Mouse (Mus musculus) heart, adult 2 months (tissue): Measurements from ENCODE around the gene Fat3.

Experiments used
- CTCF ChIP-seq: fragments of 200-600 bp; IDR thresholded peaks from 2 replicates; pipeline ENCODE4 v1.8.1; 2022; ENCODE audit warnings: antibody characterized with exemption, mild to moderate bottlenecking, moderate library complexity
- EP300 ChIP-seq: fragments of 200-500 bp; IDR thresholded peaks from 2 replicates; pipeline ENCODE4 v1.6.1; 2011; ENCODE audit warnings: low read depth, low read length, control low read depth; ENCODE audit not compliant: insufficient read depth

DNA sequence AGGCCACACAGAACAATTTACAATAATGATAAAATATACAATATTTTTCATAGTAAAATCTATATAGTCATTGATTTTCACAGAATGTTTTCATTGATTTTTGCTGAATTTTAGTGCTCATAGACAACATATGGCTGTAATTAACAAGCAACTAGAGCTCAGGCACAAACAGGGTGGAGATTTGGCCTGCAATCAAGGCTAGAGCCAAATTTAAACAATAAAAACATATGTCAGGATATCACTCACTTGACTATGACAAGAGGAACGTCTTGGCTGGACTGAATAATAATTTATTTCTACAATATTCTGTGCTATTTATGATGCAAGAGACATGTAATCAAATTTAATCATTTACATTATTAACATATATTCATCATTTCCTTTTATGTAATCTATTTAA, 31.8 kb upstream of the Fat3 start:
- no peak for TF ChIP-seq CTCF
- TF ChIP-seq EP300, result no peak
